Mouse (Mus musculus): ENCODE measurements at regions not wholly inside any gene's neighbourhood (a gene's known extent, or its start where the extent isn't known, plus 50 kb on each side); places are given as distances from the start of the nearest gene placed in this dataset.
A peak's percentile ranks its signal among the peaks of the same experiment; 100 is the strongest.

- peak; percentile 69 for DNase-seq (ENCODE audit: low read depth, low spot score)
Observed at GRCm38 (mm10) chr2:137436161-137436560, 319.7 kb upstream of the Jag1 start.

DNA sequence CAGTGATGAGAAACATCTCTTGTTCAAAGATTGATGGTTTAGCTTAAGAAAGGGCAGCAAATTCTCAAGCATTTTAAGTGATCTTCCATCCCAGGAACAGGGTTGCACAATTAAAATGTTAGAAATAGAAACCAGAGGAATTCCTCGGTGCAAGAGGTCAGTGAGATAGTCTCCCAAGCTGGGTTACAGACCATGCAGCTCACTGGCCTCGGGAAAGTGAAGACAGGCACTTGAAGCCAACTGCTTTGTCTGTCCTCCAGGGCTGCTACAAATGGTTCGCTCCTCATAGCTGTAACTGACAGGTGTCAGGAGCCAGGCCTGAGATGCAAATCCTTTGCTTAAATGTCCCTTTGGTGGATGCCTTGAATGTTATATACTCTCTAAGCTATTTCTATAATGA, 306.2 kb upstream of the Jag1 start:
- no peak for DNase-seq (ENCODE audit: low read depth, low spot score)

- no peak for DNase-seq (ENCODE audit: low read depth, low spot score)
Observed at GRCm38 (mm10) chr2:137419678-137420077, 303.2 kb upstream of the Jag1 start.

GRCm38 (mm10) chr2:137417691-137418090, 301.2 kb upstream of the Jag1 start:
- DNase-seq (ENCODE audit: low read depth, low spot score), result no peak

DNA sequence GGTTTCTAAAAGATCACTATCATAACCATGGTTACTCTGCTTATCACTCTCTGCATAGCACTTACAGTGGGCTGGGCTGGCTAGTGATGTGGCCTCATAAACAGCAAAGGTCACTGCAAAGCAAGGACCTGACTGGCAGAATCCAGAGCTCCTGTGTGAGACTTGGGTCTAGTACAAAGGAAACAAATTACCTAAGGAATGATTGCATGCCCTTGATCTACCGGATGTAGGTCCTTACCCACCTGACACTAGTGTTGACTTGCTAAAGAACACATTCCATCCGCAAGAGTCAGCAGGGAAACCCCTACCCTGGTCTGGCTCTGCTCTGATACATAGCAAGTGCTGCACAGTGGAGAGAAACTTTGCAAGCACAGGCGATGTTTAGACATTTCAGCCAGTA, 297.0 kb upstream of the Jag1 start:
- no peak for DNase-seq (ENCODE audit: low read depth, low spot score)

DNA sequence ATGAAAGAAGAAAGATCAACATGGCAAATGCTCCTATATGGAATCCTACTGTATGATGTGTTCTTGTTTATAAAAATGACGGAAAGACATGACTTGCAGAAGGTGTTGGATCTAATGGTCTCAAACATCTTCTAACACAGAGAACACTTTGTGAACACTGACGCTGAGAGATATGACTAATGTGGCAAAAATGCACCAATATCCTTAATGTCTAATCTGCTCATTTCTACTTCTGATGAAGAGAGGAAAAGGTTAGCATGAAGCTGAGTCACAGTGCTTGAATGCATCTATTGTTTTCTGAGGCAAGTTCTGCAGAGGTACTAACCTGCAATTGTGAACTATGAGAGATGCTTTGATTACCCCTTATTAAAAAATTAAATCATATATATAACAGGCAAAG, 293.2 kb upstream of the Jag1 start:
- no peak for DNase-seq (ENCODE audit: low read depth, low spot score)

DNA sequence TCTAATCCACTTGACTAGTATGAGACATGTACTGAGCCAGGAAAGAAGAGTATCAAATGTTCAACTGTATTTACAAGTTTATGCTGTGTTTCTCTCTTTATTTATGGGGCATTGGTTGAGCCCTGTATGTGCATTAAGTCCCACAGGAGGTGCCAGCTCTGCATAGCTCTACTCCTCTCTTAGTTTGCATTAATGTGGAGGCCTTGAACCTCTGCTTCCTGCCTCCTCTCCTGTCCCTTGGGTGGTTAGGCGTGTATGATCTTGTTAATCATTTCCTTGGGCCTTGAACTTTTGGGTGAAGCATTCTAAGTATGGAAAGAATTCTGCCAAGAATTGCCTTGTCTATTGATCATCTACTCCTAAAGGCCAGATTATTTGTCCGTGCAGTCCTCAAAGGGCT, 291.9 kb upstream of the Jag1 start:
- DNase-seq (ENCODE audit: low read depth, low spot score), result no peak

DNA sequence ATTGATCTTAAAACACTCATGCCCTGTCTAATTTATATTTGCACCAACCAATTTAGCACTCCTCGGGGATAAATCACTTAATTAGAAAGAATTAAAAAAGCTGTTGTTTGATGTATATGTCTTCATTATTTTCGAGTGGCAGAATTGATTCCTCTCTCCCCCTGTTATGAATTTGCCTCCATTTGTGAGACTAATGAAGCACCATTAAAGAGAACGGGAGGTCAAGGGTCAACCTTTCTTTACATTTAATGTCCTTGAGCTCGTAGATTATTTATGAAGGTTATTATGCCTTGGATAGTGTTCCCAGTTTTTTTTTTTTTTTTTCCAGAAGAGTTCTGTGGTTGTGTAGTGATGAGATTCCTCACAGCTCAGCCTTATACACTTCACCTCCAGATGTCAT, 277.0 kb upstream of the Jag1 start:
- no peak for DNase-seq (ENCODE audit: low read depth, low spot score)

DNA sequence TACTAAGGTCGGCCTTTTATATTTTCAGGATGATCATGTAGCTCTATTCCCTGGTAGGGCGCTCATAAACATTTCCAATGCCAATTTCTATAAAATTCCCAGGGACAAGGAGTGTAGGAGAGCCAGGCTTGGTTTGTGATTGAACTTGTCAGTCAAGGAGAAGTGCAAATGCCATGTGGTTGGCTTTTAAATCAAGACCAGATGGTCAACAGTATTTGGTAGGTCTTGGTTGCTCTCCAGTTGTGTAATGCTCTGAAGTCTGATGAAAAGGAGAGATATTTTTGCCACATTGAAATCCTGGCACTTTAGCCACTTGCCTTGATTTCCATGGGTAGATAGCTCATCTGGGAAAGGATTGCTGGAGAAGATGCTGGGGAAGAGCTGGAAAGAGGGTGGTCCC, 263.4 kb upstream of the Jag1 start:
- DNase-seq (ENCODE audit: low read depth, low spot score), result no peak

GRCm38 (mm10) chr2:137375346-137375745, 258.9 kb upstream of the Jag1 start:
- no peak for DNase-seq (ENCODE audit: low read depth, low spot score)

DNA sequence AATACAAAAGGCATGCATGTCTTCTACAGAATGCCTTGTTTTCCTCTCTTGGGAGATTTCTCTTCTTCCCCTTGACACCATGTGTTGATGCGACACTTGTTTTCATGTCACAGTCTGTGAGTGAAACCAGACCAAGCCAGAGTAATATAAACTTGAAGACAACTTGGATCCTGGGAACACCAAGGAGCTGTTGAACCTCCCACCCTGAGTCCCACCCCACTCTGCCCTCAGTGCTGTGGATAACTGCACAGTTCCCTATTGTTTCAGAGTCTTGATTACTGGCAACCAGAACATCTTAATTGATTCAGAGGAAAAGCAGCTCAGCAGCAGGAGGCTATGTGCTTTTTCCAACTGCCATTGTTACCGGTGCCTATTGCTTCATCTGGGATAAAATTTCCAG, 254.6 kb upstream of the Jag1 start:
- DNase-seq (ENCODE audit: low read depth, low spot score), result no peak

DNA sequence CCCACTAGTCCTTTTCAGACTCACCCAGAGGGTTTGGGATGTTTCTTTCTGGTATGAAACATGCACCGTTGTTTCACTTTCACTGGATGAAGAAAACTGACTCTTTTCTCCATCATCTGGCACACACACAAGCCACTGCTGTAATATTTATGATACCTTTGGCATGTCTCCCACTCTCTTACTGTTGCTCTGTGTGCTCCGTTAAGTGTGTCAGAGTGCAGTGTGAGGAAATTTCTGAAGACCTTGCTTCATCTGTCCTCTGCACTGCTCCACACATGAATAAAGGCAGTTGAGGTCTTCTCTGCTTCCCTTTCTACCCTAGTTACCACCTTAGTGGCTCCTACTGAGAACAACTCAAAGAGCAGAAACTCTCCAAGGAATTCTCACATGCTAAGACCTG, 246.6 kb upstream of the Jag1 start:
- DNase-seq (ENCODE audit: low read depth, low spot score), result peak; percentile 4

DNA sequence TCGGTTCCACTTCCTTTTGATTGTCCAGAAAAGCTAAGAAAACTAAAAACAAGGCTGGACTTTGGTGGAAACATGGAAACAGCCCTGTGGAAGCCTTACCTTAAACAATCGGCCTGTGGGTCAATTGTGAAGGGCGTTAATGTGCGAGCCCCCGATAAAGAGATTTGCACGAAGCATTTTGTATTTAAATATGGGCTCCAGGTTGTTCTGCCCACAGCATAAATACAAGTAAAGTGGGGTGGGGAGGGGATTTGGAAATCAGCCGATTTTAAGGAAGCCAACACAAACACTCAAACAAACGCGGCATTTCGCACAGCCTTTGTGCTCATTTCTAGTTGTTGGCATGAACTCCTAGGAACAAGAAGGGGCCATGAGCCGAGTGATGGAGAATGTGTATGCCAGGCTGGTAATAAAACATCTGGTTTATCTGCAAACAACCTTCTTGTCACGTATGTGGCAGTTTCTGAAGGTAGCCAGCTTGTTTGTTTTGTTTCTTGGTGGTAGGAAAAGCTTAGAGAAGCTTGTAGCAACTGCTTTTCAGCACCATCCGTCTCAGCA, 240.8 kb upstream of the Jag1 start:
- no peak for DNase-seq (ENCODE audit: low read depth, low spot score)

DNA sequence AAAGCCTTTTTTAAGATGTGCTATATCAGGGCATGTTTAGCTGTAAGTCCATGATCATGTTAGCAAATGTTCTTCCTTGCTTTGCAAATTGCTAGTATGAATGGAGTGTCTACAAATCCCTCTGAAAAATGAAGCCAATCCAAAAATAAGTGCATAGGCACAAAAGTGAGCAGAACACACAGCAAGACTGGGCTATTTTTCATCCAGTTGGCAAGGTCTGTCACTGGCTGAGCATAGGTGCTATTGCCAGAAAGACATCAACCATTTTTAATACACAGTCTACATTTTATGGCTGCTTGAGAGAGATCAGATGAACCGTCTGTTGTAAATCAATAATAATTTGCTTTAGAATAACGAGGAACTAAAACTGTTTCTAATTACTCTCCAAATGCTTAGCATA, 227.3 kb upstream of the Jag1 start:
- no peak for DNase-seq (ENCODE audit: low read depth, low spot score)

- no peak for DNase-seq (ENCODE audit: low read depth, low spot score)
Observed at GRCm38 (mm10) chr2:137329995-137330394, 213.6 kb upstream of the Jag1 start.

DNA sequence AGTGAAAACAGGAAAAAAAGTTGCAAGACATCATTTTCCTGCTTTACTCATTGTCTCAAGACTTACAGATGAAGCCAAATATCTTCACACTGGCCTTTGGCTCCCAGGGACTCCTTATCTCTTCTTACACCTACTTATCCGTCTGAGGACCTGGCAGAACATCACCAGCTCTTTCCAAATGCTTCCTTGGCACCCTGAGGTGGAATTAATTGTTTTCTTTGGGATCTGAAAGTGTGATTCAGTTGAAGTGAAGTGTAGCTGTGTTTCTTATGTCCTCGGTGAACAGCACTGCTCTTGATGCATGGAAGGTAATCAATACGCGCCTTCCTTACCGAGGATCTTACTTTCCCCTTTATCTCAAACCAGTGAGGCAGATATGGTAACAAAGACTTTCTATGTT, 207.0 kb upstream of the Jag1 start:
- DNase-seq (ENCODE audit: low read depth, low spot score), result peak; percentile 6

GRCm38 (mm10) chr2:137310511-137310910, 194.1 kb upstream of the Jag1 start:
- DNase-seq (ENCODE audit: low read depth, low spot score), result no peak

DNA sequence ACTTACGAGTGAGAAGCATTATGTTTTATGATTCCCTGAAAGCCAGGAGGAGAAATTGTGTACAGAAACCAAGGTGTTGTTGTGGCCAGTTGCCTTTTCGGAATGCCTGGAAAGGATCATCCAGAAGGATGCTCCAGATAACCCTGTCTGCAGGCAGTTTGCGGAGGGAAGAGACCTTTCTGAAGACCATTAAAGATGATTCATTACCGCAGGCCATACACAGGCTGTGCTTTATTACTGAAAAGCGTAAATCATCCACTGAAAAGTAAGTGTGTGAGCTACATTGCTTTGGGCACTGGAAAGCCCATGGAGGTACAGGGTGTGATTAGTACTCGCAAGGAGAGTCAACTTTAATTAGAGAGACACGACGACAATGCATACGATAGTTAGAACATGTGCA, 191.7 kb upstream of the Jag1 start:
- DNase-seq (ENCODE audit: low read depth, low spot score), result no peak

DNA sequence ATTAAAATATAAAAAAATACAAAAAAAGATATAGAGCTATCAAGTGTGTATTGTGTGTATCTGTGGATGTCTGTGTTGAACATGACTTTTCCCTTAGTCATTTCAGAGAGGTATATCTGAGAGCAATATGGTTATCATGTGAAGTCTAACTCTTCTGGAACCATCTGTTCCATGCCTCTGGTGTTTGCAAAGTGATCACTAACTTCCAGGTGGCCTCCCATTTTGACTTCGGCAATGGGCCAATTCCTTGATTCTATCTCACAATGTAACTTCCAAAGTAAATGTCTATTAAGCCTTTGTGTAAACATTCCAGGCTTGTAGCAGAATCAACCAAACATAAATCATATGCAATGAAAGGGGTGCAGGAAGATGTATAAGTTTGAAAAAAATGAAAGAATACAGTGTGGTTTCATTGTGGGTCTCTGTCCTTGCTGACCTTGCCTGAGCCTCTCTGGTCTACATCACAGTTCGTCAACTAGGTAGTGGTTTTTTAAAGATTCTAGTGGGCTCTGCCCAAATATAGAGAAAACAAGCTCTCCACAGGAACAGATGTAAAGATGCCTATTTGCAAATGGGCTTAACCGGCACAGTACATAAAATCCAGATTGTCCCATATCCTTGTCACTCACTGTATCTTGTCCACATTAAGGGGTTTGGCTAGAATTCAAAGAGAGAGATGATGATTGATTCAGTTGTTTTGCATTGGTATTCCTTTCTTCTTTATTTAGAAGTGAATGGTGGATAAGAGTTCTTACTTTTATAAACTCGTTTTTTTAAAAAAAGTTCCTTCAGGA, 185.2 kb upstream of the Jag1 start:
- no peak for DNase-seq (ENCODE audit: low read depth, low spot score)

DNA sequence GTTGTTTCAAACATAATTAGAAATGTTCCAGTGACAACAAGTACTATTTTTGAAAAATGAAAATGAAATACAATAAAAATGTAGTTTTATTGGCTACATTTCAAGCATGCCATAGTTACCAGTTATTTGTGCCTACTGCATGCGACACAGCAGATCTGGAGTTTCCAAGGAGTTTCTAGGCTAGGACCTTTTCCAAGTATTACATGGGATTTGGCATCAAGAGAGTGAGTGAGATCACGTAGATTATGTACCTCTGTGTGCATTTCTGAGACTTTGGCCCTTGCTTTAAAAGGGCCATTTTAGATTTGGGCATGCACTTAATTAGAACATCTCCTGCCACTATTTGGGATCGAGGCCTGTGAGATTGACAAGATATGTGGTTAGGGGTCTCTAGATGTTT, 172.8 kb upstream of the Jag1 start:
- DNase-seq (ENCODE audit: low read depth, low spot score), result peak; percentile 21

GRCm38 (mm10) chr2:137271575-137272180, 155.2 kb upstream of the Jag1 start:
- DNase-seq (ENCODE audit: low read depth, low spot score), result no peak

- peak; percentile 68 for DNase-seq (ENCODE audit: low read depth, low spot score)
Observed at GRCm38 (mm10) chr2:137262911-137263310, 146.5 kb upstream of the Jag1 start.

DNA sequence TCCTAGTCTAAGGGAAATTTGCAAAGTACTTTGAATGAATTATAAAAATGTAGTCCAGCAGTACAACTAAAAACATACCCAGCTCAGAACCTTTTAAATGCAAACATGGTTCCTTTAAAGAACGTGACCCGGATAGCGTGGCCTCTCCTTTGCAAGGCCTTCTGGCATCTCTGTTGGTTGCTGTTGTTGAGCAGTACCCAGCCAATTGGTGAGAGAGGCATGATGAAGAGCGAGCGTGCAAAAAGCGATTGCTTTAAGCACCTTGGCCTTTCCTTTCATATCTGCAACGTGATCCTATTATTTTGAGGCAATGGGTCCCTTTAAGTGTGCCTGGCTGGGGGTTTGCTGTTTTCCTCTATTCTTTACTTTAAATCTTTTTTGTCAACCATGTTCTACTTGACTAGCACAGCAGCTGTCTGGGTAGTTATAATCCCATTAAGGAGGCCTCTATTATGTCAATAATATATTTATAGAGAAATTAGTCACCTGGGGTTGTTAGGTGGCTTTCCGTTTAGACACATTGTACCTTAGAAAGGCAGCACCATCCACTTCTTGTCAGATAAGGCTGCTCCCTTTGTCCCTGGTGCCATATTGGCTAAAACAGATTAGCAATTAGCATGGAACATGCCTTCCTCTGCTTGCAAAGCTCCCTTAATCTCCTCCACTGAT, 141.5 kb upstream of the Jag1 start:
- no peak for DNase-seq (ENCODE audit: low read depth, low spot score)
